Mouse (Mus musculus) left cerebral cortex, postnatal 14 days (tissue): ENCODE results near the gene Riox1. TPM values are rescaled to one million over a fixed set of nuclear protein-coding genes. Genes with fewer than 3 reads are reported as not detected.
"Not testable (repeated sequence)": the region's sequence is repeated elsewhere in the genome, so short reads cannot be mapped to it uniquely, and the experiment has no call there.

Experiments
- DNase-seq, 2 experiments: peaks; one replicate each; pipeline ENCODE4 v3.0.0; 2021 to 2022; ENCODE audit warnings: low spot score in 2 of 2, mixed read lengths in 1 of 2
- intact Hi-C: fragments of 180-260 bp; cut with DNase I; formaldehyde crosslinking; loops from one replicate; pipeline ENCODE4 v1.15.1; 2025
- total RNA-seq, 2 experiments: library from RNA; stranded (reverse); gene quantifications; 2 replicates each; pipeline ENCODE4 v1.2.3; 2021

The Riox1 gene
- total RNA-seq, 2 experiments from 2014 or later, result 15.5 to 17.8 TPM

- peak in 1 of 2 experiments; percentile 23 for DNase-seq
- intact Hi-C loops, result no loop called here
Observed at GRCm38 (mm10) chr12:83998341-83999107, 48.1 kb downstream of the Riox1 start.

- intact Hi-C loops, DNase-seq: not testable (repeated sequence)
Observed at GRCm38 (mm10) chr12:83999237-83999636, 48.8 kb downstream of the Riox1 start.

- DNase-seq, result no peak
- intact Hi-C loops, result no loop called here
Observed at GRCm38 (mm10) chr12:84000418-84000817, 50.0 kb downstream of the Riox1 start.

Other genes starting within 250 kb of the Riox1 start
- gene Papln, start 187.0 kb upstream of the Riox1 start, total RNA-seq, result 10 to 100 TPM; 14.4 TPM
- 10 to 100 TPM; 53.9 to 65.2 TPM for gene Numb, start 28.7 kb upstream of the Riox1 start, total RNA-seq
- gene Heatr4, start 34.2 kb downstream of the Riox1 start, total RNA-seq, result under 1 TPM; 0.11 to 0.15 TPM
- gene Acot2, start 37.3 kb downstream of the Riox1 start, total RNA-seq, result 10 to 100 TPM in 1 of 2 experiments, 1 to 10 TPM in 1; 8.9 to 10.5 TPM
- 10 to 100 TPM; 10.4 to 17.0 TPM for gene Acot1, start 58.9 kb downstream of the Riox1 start, total RNA-seq
- 1 to 10 TPM; 2.5 to 2.9 TPM for gene Acot4, start 87.8 kb downstream of the Riox1 start, total RNA-seq
- not detected for gene Gm49366, start 88.3 kb downstream of the Riox1 start, total RNA-seq
- gene Acot3, start 101.5 kb downstream of the Riox1 start, total RNA-seq, result 1 to 10 TPM; 2.1 to 2.3 TPM
- 1 to 10 TPM; 5.1 to 5.3 TPM for gene Acot5, start 118.7 kb downstream of the Riox1 start, total RNA-seq
- gene Acot6, start 150.0 kb downstream of the Riox1 start, total RNA-seq, result 1 to 10 TPM; 3.1 to 3.2 TPM
- 100 to 1,000 TPM; 102 to 106 TPM for gene Dnal1, start 163.8 kb downstream of the Riox1 start, total RNA-seq
- gene Pnma1, start 197.9 kb downstream of the Riox1 start, total RNA-seq, result 1 to 10 TPM; 5.8 to 6.8 TPM